Mouse (Mus musculus) thymus, adult 2 months (tissue): Measurements from ENCODE around the gene Grhl3.

ENCODE experiments used
- CTCF ChIP-seq: fragments of 200-500 bp; IDR thresholded peaks from 2 replicates; pipeline ENCODE4 v1.5.1; 2012; ENCODE audit warnings: mild to moderate bottlenecking, control low read depth, low read length, moderate library complexity, borderline replicate concordance; ENCODE audit not compliant: control insufficient read depth, poor library complexity, insufficient read depth; ENCODE audit errors: extremely low read depth
- POLR2A ChIP-seq: fragments of 200-500 bp; IDR thresholded peaks from 2 replicates; pipeline ENCODE4 v1.6.1; 2012; ENCODE audit warnings: mild to moderate bottlenecking, low read length, control low read depth, moderate library complexity; ENCODE audit not compliant: control insufficient read depth, poor library complexity, insufficient read depth; ENCODE audit errors: extremely low read depth

- no peak for TF ChIP-seq POLR2A
- no peak for TF ChIP-seq CTCF
Observed at GRCm38 (mm10) chr4:135570152-135571036, 3.0 kb downstream of the Grhl3 start.
